Mouse (Mus musculus): Measurements from ENCODE around the gene Adamtsl2. TPM values are rescaled to one million over a fixed set of nuclear protein-coding genes. Genes with fewer than 3 reads are reported as not detected.

The Adamtsl2 gene
- polyA plus RNA-seq (2012; ENCODE audit: insufficient read depth, insufficient read length, missing spikeins) = not detected in 2 replicates

DNA sequence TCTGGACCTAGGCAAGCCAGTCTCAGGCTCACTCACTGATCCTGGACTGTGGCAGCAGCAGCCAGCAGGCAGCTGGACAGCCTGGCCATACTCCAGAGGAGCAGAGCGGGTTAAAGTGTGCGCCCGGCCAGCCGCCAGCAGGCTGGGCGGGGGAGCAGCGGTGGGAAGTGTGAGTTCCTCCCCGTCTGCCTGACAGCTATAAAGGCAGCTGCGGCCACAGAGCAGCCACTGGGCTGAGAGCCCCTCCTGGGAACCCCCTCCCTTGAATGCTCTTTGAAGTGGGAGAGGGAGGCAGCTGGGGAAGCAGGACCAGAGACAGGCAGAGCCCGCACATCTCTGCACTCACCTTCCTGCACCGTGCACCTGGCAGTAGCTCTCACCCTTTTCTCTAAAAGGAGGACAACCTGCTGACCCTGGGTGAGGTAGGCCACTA, at the start of gene Adamtsl2:
Gene Adamtsl2 (plus strand): TSS at position 228 of the 433 bp plus-strand sequence.
- TF ChIP-seq CTCF (IDR thresholded peaks at IDR 0.05; ENCODE audit: low read depth, low read length) (no peak), POLR2A (IDR thresholded peaks at IDR 0.05; ENCODE audit: borderline replicate concordance, low read depth, low read length) (no peak)
- no peak within 1 kb of the TSS for H3K4me3 ChIP-seq (ENCODE audit: insufficient read depth, low read length)
- H3K27ac ChIP-seq (ENCODE audit: insufficient read depth, low read depth, low read length) = no peak within 1 kb of the TSS
- no peaks in the 10 kb centered on the region for H3K4me1 ChIP-seq (ENCODE audit: control insufficient read depth, insufficient read depth, low read length)

DNA sequence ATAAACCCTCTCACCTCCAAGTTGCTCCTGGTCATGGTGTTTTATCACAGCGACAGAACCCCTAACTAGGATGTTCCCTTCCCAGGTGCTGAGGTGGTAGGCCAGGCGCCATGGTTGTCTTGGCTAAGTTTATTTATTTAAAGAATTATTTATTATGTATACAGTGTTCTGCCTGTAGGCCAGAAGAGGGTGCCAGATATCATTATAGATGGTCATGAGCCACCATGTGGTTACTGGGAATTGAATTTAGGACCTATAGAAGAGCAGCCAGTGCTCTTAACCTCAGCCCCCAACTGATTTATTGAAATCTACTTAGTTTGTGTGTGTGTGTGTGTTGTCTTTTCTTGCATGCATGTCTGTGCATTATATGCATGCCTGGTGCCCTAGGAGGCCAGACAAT, 46.8 kb upstream of the Adamtsl2 start:
- TF ChIP-seq POLR2A (IDR thresholded peaks at IDR 0.05; ENCODE audit: borderline replicate concordance, low read depth, low read length) (no peak), CTCF (IDR thresholded peaks at IDR 0.05; ENCODE audit: low read depth, low read length) (no peak)
- Histone ChIP-seq H3K27ac (ENCODE audit: insufficient read depth, low read depth, low read length) (no peak overlapping the region), H3K4me1 (ENCODE audit: control insufficient read depth, insufficient read depth, low read length) (peaks cover 16% of the 10 kb centered on the region; the same call in 1 of the 2 replicates), H3K4me3 (ENCODE audit: insufficient read depth, low read length) (no peak overlapping the region)

DNA sequence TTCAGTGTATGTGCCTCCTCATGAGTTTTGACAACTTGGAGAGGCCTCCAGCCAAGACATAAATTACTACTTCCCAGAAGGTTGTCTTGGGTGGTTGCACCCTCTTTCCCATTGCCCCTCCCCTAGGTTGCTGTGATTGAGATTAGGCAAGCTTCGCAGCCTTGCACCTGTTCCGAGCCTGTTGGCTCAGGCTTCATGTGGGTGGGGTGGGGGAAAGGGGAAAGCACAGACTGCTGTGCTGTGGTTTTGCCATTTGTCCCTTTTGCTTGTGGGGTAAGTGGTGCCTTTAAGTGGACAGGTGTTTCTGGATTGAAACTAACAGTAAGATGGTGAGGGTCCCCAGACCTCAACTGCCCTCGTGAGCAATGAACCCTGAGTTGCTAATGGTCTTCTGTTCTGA, 43.2 kb upstream of the Adamtsl2 start:
- TF ChIP-seq POLR2A (IDR thresholded peaks at IDR 0.05; ENCODE audit: borderline replicate concordance, low read depth, low read length) (no peak), CTCF (IDR thresholded peaks at IDR 0.05; ENCODE audit: low read depth, low read length) (no peak)
- Histone ChIP-seq H3K4me1 (ENCODE audit: control insufficient read depth, insufficient read depth, low read length) (no peaks in the 10 kb centered on the region), H3K4me3 (ENCODE audit: insufficient read depth, low read length) (no peak overlapping the region), H3K27ac (ENCODE audit: insufficient read depth, low read depth, low read length) (no peak overlapping the region)

DNA sequence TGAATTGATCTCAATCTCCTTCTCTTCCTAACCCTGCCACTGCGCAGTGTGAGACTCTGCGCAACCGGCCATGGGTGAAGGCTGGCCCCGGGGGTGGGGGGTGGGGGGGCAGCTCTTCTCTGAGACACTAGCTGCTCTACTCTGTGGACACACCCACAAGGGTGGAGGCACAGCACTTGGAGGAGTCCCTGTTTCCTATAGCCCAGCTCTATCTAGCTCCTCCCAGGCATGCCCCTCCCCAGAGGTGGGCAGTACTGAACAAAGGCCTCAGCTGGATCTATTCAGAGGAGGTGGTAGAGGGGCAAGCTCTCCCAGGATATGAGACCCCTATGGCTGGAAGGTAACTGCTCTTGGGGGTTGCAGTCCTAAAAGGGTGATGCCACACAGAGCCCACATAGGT, 42.2 kb upstream of the Adamtsl2 start:
- H3K4me3 ChIP-seq (ENCODE audit: insufficient read depth, low read length) = no peak overlapping the region
- no peaks in the 10 kb centered on the region for H3K4me1 ChIP-seq (ENCODE audit: control insufficient read depth, insufficient read depth, low read length)
- H3K27ac ChIP-seq (ENCODE audit: insufficient read depth, low read depth, low read length) = no peak overlapping the region
- TF ChIP-seq CTCF (IDR thresholded peaks at IDR 0.05; ENCODE audit: low read depth, low read length) (no peak), POLR2A (IDR thresholded peaks at IDR 0.05; ENCODE audit: borderline replicate concordance, low read depth, low read length) (no peak)

DNA sequence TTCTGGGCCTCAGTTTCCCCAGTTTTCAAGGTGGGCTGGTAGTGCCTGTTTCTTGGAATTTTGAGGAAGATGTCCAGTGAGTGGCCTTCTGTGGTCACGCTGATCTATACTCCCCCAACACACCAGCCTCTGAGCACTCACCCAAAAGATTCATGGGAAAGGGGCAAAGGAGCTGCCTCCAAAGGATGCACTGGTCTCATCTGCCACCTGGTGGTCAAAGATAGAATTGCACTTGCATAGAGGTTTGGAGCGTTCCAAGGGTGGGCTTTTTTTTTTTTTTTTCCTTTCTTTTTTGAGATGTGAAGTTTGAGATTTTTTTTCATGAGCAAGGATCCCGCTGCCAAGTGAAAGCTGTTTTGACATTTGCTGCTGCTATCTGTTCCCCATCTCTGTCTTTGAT, 40.6 kb upstream of the Adamtsl2 start:
- TF ChIP-seq CTCF (IDR thresholded peaks at IDR 0.05; ENCODE audit: low read depth, low read length) = peak; percentile 79
- TF ChIP-seq POLR2A (IDR thresholded peaks at IDR 0.05; ENCODE audit: borderline replicate concordance, low read depth, low read length) = no peak
- Histone ChIP-seq H3K27ac (ENCODE audit: insufficient read depth, low read depth, low read length) (no peak overlapping the region), H3K4me1 (ENCODE audit: control insufficient read depth, insufficient read depth, low read length) (no peaks in the 10 kb centered on the region), H3K4me3 (ENCODE audit: insufficient read depth, low read length) (no peak overlapping the region)

DNA sequence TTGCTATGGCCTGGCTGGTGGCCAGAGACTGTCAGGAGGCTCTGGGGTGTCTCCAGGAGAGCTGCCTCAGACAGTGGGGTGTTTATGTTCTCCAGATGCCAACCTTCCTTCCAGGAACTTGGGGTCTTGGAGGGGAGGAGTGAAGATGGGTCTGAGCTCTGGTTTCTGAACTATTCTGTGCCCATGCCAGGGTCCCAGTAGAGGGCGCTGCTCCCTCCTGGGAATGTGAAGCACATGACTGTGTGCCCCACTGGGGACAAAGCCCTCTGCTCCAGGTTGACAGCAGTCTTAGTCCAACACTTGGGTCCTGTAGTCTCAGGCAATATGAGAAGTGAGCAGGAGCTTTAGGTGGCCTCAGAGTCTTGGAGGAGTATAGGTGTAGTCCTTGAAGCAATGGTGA, 39.9 kb upstream of the Adamtsl2 start:
- TF ChIP-seq CTCF (IDR thresholded peaks at IDR 0.05; ENCODE audit: low read depth, low read length) (no peak; the same call in 1 of the 2 replicates), POLR2A (IDR thresholded peaks at IDR 0.05; ENCODE audit: borderline replicate concordance, low read depth, low read length) (no peak)
- Histone ChIP-seq H3K4me1 (ENCODE audit: control insufficient read depth, insufficient read depth, low read length) (no peaks in the 10 kb centered on the region), H3K4me3 (ENCODE audit: insufficient read depth, low read length) (no peak overlapping the region), H3K27ac (ENCODE audit: insufficient read depth, low read depth, low read length) (no peak overlapping the region)

DNA sequence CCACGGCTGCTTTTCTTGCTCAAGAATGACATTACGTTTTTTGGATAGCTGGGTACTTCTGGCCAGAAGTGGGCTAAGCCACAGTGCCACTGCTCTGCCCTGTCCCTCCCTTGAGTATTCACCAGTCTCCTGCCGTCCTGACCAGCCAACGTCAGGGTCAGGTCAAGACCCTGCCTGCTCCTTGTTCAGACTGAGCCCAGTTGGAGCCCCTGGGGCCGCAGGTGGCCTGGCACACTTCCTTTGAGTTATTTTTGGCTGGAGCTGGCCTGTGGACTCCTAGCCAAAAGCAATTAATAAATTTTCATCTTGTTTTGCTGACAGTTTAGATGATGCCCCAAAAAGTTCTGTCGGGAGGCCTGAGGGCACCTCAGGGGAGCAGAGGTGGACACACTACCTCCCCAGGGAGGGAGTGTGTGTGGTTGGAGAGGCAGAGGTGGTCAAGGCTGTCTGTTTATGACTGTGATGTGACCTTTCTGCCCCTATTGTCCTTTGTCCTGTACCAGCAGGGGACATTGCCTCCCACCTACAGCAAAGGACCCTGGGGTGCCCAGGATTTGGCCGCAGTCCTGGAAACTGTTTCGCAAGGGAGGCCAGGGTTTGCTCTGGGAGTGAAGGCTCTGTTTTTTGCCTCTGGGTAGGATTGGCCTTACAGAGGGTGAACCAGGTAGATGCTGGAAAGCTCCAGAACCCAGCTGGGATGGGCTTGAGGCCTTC, 36.9 kb upstream of the Adamtsl2 start:
- Histone ChIP-seq H3K4me1 (ENCODE audit: control insufficient read depth, insufficient read depth, low read length) (no peaks in the 10 kb centered on the region), H3K27ac (ENCODE audit: insufficient read depth, low read depth, low read length) (no peak overlapping the region), H3K4me3 (ENCODE audit: insufficient read depth, low read length) (no peak overlapping the region)
- no peak for TF ChIP-seq POLR2A (IDR thresholded peaks at IDR 0.05; ENCODE audit: borderline replicate concordance, low read depth, low read length)
- TF ChIP-seq CTCF (IDR thresholded peaks at IDR 0.05; ENCODE audit: low read depth, low read length) = no peak

DNA sequence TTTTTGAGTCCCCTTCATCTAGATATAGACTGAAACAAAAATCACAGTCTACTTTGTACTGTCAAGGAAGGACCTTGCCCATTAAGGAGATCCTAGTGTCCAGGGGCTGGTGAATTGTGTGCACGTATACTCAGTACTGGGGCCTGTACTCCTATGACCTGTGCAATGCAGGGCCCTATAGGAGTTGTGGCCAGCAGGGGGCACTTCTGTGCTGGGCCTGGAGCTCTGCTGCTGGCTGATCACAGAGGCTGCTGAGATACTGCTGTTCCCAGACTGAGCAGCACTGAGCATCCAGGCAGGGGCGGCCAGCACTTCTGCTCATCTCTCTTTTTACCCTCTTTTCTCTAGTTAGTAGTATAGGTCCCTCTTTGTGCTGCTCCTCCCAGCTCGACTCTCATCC, 35.7 kb upstream of the Adamtsl2 start:
- TF ChIP-seq CTCF (IDR thresholded peaks at IDR 0.05; ENCODE audit: low read depth, low read length) (peak; percentile 61), POLR2A (IDR thresholded peaks at IDR 0.05; ENCODE audit: borderline replicate concordance, low read depth, low read length) (no peak)
- Histone ChIP-seq H3K27ac (ENCODE audit: insufficient read depth, low read depth, low read length) (no peak overlapping the region), H3K4me3 (ENCODE audit: insufficient read depth, low read length) (no peak overlapping the region), H3K4me1 (ENCODE audit: control insufficient read depth, insufficient read depth, low read length) (no peaks in the 10 kb centered on the region)

DNA sequence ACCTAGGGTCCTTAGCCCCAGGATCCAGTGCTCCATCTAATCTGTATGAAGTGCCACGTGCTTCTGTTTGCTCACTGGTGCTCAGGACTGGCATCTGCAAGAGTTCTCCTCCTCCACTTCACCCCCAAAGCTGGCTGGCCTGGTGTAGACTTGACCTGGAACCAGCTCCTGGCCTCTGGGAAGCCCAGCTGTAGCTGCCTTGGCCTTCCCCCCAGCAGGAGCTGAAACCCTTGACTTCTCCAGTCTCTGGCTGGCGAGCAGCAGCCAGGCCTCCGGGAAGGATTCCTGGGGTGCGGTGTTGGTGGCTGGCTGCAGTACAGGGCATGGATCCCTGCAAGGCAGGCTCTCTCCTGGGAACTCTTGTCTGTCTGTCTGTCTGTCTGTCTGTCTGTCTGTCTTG, 35.0 kb upstream of the Adamtsl2 start:
- TF ChIP-seq CTCF (IDR thresholded peaks at IDR 0.05; ENCODE audit: low read depth, low read length) = no peak
- no peak overlapping the region for H3K27ac ChIP-seq (ENCODE audit: insufficient read depth, low read depth, low read length)
- no peak overlapping the region for H3K4me3 ChIP-seq (ENCODE audit: insufficient read depth, low read length)
- H3K4me1 ChIP-seq (ENCODE audit: control insufficient read depth, insufficient read depth, low read length) = no peaks in the 10 kb centered on the region

DNA sequence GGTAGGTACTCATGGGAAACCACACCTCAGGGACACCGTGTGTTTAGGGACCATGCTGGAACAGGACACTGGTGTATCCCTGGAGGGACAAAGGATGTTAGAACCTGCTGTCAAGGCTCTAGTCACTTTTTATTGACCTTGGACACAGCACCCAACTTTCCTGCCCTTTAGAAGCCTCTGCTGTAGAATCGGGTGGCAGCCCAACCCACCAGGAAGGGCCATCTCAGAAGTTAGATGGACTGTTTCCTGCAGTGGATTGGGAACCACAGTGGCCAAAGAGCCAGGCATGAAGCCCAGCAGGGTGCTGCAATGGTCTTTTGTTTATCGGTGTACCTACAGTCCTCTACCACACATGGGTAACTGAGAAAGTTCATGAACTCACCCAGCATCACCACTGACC, 34.5 kb upstream of the Adamtsl2 start:
- Histone ChIP-seq H3K27ac (ENCODE audit: insufficient read depth, low read depth, low read length) (no peak overlapping the region), H3K4me3 (ENCODE audit: insufficient read depth, low read length) (no peak overlapping the region), H3K4me1 (ENCODE audit: control insufficient read depth, insufficient read depth, low read length) (no peaks in the 10 kb centered on the region)
- no peak for TF ChIP-seq CTCF (IDR thresholded peaks at IDR 0.05; ENCODE audit: low read depth, low read length)
- no peak for TF ChIP-seq POLR2A (IDR thresholded peaks at IDR 0.05; ENCODE audit: borderline replicate concordance, low read depth, low read length)
